16 mouse cellular contexts compared by ENCODE assay signal in the genomic region with DNA sequence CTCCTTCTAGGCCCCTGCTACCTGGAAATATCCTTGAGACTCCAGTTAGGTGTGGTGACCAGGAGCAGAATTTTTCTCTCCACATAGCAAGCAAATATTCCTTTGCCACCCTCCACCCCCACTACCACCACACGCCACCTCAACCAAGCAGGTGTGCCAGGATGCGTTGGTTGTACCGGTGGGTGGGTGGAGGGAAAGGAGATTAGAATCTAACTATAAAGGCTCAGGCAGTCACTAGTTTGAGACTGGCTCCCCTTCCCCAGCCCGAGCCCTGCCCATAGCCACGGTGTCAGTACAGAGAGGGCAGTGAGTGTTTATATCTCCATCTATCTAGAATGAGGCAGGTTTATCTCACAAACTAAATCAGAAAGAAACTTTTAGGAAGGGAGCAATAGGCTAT. TPM values are rescaled to one million over a fixed set of nuclear protein-coding genes. Genes with fewer than 3 reads are reported as not detected.
"Had no signal": no experiment of that assay in that cellular context is flagged by ENCODE, and none has a peak within 500 bp of the region (broad histone marks: within the 10 kb centered on the region; RNA-seq: fewer than 3 reads in every experiment).

No protein-coding gene starts in this region.

- H3K9me3 ChIP-seq: limb, embryonic 13.5 days; midbrain, embryonic 10.5 days; stomach, embryonic 15.5 days had no signal

- H3K9ac ChIP-seq: limb, embryonic 13.5 days; lung, embryonic 14.5 days; stomach, embryonic 15.5 days had no signal

- H3K36me3 ChIP-seq: limb, embryonic 13.5 days; midbrain, embryonic 10.5 days; stomach, embryonic 15.5 days had no signal

- H3K4me2 ChIP-seq: limb, embryonic 13.5 days; liver, embryonic 11.5 days; lung, embryonic 14.5 days; stomach, embryonic 15.5 days had no signal

- DNase-seq: kidney, adult 11 months; kidney, adult 9 months; kidney, postnatal 36 days; layer of hippocampus, adult 9-11 months; left cerebral cortex, postnatal 4 days; lung, embryonic 14.5 days; lung, postnatal 10 days; lung, postnatal 4 days; right cerebral cortex, postnatal 14 days had no signal

- H3K27ac ChIP-seq: kidney, postnatal 0 days; limb, embryonic 13.5 days; midbrain, embryonic 10.5 days; stomach, embryonic 15.5 days had no signal

- H3K27me3 ChIP-seq: stomach, embryonic 15.5 days had no signal

- ATAC-seq: midbrain, embryonic 16.5 days had no signal

- H3K4me3 ChIP-seq: limb, embryonic 13.5 days; midbrain, embryonic 10.5 days; stomach, embryonic 15.5 days had no signal

- H3K4me1 ChIP-seq: stomach, embryonic 15.5 days had no signal

RNA-seq across cellular contexts. Expression of a gene that starts 39.7 kb away (rescaled TPM):
- total RNA-seq: layer of hippocampus, adult 18-20 months had no signal
